Mouse (Mus musculus) liver, postnatal 0 days (tissue): ENCODE results near the gene Thyn1.

Source experiments
- CTCF ChIP-seq: sonication (generic); IDR thresholded peaks from 2 replicates; pipeline ENCODE4 v1.5.1; 2016; ENCODE audit warnings: antibody characterized with exemption, low read depth
- EP300 ChIP-seq: IDR thresholded peaks from 2 replicates; pipeline ENCODE4 v1.6.1; 2016; ENCODE audit warnings: antibody characterized with exemption, low read depth, mild to moderate bottlenecking

DNA sequence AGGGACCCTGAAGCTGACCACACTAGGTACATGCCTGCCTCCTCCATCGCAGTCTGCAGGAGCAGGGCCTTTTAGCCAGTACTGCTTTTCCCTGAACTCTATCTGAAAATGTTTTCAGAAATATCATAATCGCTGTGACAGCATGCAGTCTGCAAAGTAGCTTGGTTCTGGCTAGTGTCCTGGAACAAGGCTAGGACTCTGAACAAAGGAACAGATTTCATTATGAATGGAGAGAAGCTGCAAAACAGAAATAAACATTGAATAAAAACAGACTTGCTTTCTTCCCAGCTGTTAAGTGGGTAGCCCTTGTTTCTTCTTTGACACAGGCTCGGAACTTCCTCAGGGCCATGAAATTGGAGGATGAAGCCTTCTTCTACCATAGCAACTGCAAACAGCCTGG lies 5.7 kb downstream of the Thyn1 start:
- TF ChIP-seq CTCF (no peak), EP300 (no peak)
